Mouse (Mus musculus) liver (tissue): ENCODE measurements at regions not wholly inside any gene's neighbourhood (a gene's known extent, or its start where the extent isn't known, plus 50 kb on each side); places are given as distances from the start of the nearest gene placed in this dataset.
A peak's percentile ranks its signal among the peaks of the same experiment; 100 is the strongest.

Experiments used
- DNase-seq: peaks from one replicate; pipeline ENCODE4 v3.0.0-alpha.2; 2020; ENCODE audit warnings: mixed read lengths

DNA sequence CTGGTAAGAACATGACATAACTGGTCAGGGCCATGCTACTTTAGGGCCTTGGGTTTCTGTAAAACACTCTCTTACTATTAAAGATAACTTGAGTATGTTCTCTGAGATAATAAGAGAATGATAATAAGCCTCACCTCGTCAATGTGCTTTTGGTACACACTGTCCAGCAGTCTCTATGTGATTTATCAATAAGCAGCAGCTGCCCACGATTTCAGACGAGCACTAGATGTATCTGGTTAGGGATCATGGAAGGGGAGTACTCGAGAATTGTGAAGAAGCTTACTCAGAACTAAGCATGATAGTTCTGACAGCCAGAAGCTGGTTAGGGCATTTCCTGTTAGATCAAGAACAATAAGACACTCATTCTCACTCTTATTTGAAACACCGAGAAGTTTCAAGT is 53.8 kb downstream of the Neurod6 start:
- DNase-seq = no peak

DNA sequence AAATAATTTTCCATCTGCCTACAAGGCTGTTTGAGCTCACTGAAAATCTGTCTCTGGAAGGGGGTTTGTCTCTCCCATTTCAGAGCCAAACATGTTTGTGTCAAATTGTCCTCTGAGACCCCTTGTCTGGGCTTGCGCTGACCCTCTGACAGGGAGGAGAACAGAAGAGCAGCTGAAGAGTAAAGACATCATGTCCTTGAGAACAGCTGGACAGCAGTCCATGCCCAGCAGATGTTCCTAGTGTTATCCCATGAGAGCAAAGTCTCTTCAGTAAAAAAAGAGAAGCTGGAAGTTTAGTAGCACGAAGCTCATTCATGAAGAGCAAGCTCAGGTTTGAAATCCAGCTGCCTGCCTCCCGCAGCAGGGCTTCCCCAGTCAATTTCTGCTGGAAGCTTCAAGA is 60.7 kb downstream of the Neurod6 start:
- DNase-seq = no peak

- peak; percentile 23 for DNase-seq
These were observed 63.1 kb downstream of the Neurod6 start for GRCm38 (mm10) chr6:55617922-55618481.

DNA sequence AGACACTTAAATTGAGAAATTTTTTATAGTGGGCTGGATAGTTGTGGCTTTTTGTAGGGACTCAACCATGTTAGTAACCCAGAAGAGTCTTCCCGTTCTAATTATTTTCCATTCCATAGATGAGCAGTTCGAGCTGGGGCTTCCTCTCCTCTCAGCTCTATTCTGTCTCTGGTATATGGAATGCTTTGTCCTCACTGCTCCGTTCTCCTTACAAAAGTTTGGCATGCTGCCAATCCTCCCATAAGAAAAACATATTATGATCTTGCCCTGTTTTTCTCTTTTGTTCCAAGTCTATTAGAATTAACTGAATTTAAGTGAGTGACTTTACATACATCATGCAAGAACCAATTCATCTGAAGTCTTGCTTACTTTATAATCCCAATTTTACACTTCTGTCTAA is 70.7 kb downstream of the Neurod6 start:
- no peak for DNase-seq

DNA sequence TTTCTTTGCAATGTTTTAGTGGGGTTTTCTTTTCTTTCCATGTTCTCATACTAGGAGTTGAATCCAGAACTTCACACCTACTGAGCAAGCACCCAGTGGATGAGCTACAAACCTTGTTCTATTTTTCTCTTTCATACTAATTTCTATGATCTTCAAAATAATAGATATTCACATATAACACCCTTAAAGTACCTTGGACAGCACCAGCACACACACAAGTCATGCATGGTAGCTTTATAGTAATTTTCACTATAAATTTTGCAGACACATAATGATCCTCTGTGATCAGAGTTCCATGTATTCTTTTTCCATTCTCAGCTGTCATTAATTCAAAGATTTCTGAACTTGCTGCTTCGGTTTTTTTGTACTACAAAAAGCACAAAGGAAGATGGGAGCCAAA is 71.1 kb downstream of the Neurod6 start:
- no peak for DNase-seq

- DNase-seq = no peak
These were observed 72.0 kb downstream of the Neurod6 start for GRCm38 (mm10) chr6:55609053-55609452.

DNA sequence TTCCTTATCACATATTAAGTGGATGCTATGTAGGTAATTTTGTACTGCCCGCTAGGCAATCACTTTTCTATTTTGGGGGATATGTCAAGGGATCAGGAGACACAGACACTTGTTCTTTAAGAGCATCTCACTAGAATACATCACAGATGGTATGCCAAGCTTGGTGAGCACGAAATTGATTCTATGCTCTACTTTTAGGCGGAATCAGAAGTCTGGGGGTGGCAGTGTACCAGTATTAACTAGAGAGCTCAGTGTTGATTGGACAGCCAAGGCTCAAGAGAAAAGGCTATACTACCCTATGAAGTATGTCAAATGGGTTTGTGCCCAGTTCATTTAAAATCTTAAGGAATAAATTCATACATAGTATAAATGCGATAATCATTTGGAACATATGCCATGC is 84.0 kb downstream of the Neurod6 start:
- no peak for DNase-seq

- DNase-seq = no peak
These were observed 88.9 kb downstream of the Neurod6 start for GRCm38 (mm10) chr6:55592126-55592525.

GRCm38 (mm10) chr6:55581106-55581505 is 100.0 kb downstream of the Neurod6 start:
- DNase-seq = no peak

GRCm38 (mm10) chr6:55580036-55580435 is 101.0 kb downstream of the Neurod6 start:
- DNase-seq = no peak

- DNase-seq = no peak
These were observed 101.5 kb downstream of the Neurod6 start for GRCm38 (mm10) chr6:55579611-55580010.

DNA sequence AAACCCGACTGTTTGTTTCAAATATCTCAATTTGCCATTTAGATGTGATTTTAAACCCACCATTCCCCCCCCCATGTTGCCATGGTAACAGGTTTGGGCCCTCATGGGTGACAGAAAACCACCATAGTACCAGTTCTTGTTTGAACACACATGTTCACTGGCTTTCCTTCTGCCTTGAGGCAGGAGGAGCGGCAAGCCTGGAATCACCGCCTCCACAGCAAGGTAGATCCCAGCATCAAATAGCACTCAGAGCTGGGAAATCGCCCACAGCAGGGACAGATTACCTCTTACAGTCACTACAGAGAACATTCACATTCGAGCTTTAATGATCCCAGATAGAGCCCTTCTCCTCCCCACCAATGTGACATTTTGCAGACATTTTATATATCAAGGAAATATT is 102.0 kb downstream of the Neurod6 start:
- DNase-seq = no peak

GRCm38 (mm10) chr6:55578051-55578450 is 103.0 kb downstream of the Neurod6 start:
- no peak for DNase-seq

GRCm38 (mm10) chr6:55567521-55567920 is 113.5 kb downstream of the Neurod6 start:
- no peak for DNase-seq

GRCm38 (mm10) chr6:55565260-55566209 is 113.8 kb downstream of the Adcyap1r1 start:
- DNase-seq = no peak

- DNase-seq = no peak
These were observed 108.8 kb downstream of the Adcyap1r1 start for GRCm38 (mm10) chr6:55560606-55561005.

DNA sequence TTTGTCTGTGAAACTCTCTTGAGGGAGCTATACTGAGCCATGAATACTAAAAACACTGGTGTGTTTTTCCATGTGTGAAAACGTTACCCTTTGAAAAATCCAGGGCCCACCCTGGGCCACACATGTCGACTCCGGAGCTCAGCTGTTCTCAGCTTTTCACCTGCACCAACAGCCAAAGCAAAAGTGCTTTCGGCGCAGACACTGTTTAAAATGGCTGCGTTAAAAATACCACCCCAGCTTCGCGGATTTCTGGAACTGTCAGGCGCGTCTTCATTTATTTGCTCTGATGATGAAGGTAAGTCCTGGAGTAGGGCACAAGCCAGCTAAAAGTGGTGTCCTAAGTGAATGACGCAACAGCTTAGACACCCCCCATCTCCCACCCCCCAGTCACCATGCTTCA is 108.0 kb downstream of the Adcyap1r1 start:
- DNase-seq = no peak
